In the genomic region with DNA sequence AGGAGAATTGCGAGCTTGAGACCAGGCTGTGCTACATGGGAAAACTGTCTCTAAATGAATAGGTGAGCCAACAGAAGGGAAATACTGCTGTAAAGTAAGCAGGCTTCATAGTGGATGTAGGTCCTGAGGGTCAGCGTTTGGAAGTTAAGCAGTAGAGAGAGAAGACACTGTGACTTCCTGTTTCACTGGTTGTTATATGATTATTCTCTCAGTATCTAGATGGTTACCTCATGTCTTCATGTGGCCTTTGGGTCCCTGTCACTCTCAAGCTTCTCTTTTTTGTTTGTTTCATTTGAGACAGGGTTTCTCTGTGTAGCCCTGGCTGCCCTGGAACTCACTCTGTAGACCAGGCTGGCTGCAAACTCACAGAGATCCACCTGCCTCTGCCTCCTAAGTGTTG, we compare ENCODE assay signal across 26 mouse cellular contexts. TPM values are rescaled to one million over a fixed set of nuclear protein-coding genes. Genes with fewer than 3 reads are reported as not detected.
"Had no signal": no experiment of that assay in that cellular context is flagged by ENCODE, and none has a peak within 500 bp of the region (broad histone marks: within the 10 kb centered on the region; RNA-seq: fewer than 3 reads in every experiment).

No protein-coding gene starts in this region.

- H3K9me3 ChIP-seq: heart, embryonic 10.5 days; heart, embryonic 12.5 days; hindbrain, embryonic 13.5 days; hindbrain, embryonic 15.5 days; kidney, embryonic 15.5 days; limb, embryonic 10.5 days; limb, embryonic 12.5 days; liver, embryonic 13.5 days had no signal

- H3K27me3 ChIP-seq: hindbrain, embryonic 13.5 days; hindbrain, embryonic 15.5 days; kidney, embryonic 15.5 days; limb, embryonic 12.5 days; liver, embryonic 13.5 days had no signal

- H3K9ac ChIP-seq: heart, embryonic 12.5 days; hindbrain, embryonic 13.5 days; hindbrain, embryonic 15.5 days; kidney, embryonic 15.5 days; limb, embryonic 12.5 days; liver, embryonic 13.5 days had no signal

- DNase-seq: gastrocnemius, postnatal 14 days; gastrocnemius, postnatal 36 days; heart, adult 18-20 months; heart, postnatal 10 days; heart, postnatal 4 days; kidney, adult 11 months; kidney, adult 2 months; kidney, adult 9 months; kidney, postnatal 14 days; kidney, postnatal 36 days; layer of hippocampus, adult 9-11 months; layer of hippocampus, postnatal 36 days; liver; liver, embryonic 13.5 days had no signal

- H3K4me3 ChIP-seq: heart, embryonic 10.5 days; heart, embryonic 12.5 days; hindbrain, embryonic 13.5 days; hindbrain, embryonic 15.5 days; kidney, embryonic 15.5 days; left cerebral cortex, adult 2 months; limb, embryonic 10.5 days; limb, embryonic 12.5 days; liver, embryonic 13.5 days had no signal

- H3K4me2 ChIP-seq: heart, embryonic 12.5 days; hindbrain, embryonic 13.5 days; hindbrain, embryonic 15.5 days; kidney, embryonic 15.5 days; limb, embryonic 12.5 days; liver, embryonic 11.5 days; liver, embryonic 13.5 days had no signal

- H3K27ac ChIP-seq: heart, embryonic 10.5 days; hindbrain, embryonic 13.5 days; hindbrain, embryonic 15.5 days; hindbrain, postnatal 0 days; kidney, embryonic 15.5 days; kidney, postnatal 0 days; left cerebral cortex, adult 2 months; limb, embryonic 10.5 days; limb, embryonic 12.5 days; liver, embryonic 13.5 days had no signal

- H3K36me3 ChIP-seq: kidney, embryonic 15.5 days; limb, embryonic 10.5 days; liver, embryonic 13.5 days had no signal

- H3K4me1 ChIP-seq: heart, embryonic 10.5 days; heart, embryonic 12.5 days; hindbrain, embryonic 13.5 days; hindbrain, embryonic 15.5 days; kidney, embryonic 15.5 days; limb, embryonic 10.5 days; limb, embryonic 12.5 days had no signal

- ATAC-seq: hindbrain, postnatal 0 days; intestine, embryonic 16.5 days had no signal

RNA-seq across cellular contexts. Expression of gene Enkur, which starts 10.1 kb away (rescaled TPM):
- polyA plus RNA-seq: limb, embryonic 10.5 days; limb, embryonic 12.5 days; liver, embryonic 13.5 days had no signal
